Mouse (Mus musculus): Measurements from ENCODE around the gene Vmn1r60. TPM values are rescaled to one million over a fixed set of nuclear protein-coding genes. Genes with fewer than 3 reads are reported as not detected.
"Not testable (repeated sequence)": the region's sequence is repeated elsewhere in the genome, so short reads cannot be mapped to it uniquely, and the experiment has no call there.

Vmn1r60 gene
- polyA plus RNA-seq (2012; rRNA removed): not detected in 2 replicates

DNA sequence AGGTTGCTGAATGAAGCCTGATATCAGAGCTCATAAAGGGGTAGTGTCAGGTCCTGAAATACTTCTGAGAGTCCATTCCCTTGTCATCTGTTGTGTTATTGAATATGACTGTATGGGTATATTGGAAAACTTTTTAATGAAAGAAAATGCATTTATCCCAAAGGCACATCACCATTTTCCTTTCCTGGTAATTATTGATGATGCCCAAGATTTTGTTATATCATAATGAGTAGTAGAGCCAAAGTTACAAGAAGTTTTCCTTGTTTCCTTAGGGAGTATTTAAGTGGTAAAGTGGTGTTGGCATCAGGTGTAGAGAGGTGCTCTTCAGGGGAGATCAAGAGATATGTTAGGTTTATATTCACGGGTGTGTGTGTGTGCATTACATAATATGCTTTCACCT, at the start of gene Vmn1r60:
TSS of gene Vmn1r60 (minus strand) at position 101 of the 400 bp plus-strand sequence.
- DNase-seq (ENCODE audit: extremely low spot score in 1 of 2, low spot score in 1 of 2): not testable (repeated sequence)

DNA sequence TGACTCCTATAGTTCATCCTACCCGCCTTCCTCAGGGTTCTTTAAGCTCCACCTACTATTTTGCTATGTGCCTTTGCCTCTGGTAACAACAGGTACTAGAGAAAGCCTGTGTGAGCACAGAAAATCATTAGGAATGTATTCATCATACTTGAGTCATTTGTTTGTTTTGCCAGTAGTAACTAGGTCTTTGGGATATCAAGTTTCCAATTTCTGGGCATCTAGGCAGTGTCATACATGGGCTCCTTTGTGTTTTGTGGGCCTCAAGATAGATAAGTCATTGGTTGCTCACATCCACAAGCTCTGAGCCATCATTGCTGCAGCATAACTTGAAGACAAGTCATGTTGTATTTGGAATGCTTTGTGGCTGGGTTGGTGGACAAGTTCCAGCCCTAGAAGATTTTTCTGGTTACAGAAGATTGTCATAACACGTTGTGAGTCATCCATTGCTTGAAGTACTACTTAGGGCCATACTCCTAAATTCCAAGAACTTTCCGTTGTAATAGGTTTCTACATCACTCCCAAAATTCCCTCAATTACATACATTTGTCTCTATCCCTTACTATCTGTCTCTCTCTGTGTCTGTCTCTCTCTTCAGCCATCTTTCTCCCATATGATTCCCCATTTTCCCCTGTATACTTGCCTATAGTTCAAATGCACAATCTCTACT, 6.2 kb downstream of the Vmn1r60 start:
- DNase-seq (ENCODE audit: extremely low spot score in 1 of 2, low spot score in 1 of 2): not testable (repeated sequence)

DNA sequence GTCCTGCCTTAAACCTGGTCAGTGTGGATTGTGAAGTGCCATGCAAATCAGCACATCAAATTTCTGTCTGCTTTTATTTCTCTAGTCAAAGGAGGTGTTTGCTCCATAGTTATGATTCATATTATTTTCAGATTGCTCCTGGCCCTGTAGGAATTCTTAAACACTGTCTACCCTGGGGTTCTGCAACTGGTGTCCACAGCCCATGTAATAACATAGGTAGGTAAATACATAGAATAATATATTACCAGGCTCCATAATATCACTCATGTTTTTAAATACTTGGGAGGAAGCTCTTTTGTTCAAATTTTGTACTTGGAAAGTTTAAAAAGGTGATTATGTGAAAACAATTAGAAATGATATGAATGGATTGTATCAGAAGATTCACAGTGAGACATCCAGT, 53.3 kb downstream of the Vmn1r60 start, which contains the start of gene Vmn2r28:
TSS of gene Vmn2r28 (minus strand) at position 101 of the 400 bp plus-strand sequence.
- not testable (repeated sequence) for DNase-seq (ENCODE audit: extremely low spot score in 1 of 2, low spot score in 1 of 2)

Other genes starting within 250 kb of the Vmn1r60 start
- not detected in 2 replicates for gene Gm5065, start 196.8 kb downstream of the Vmn1r60 start, polyA plus RNA-seq (2012; rRNA removed)
- not detected in 2 replicates for gene Nlrp2, start 196.3 kb downstream of the Vmn1r60 start, polyA plus RNA-seq (2012; rRNA removed)
- not detected in 2 replicates for gene Vmn1r58, start 133.9 kb downstream of the Vmn1r60 start, polyA plus RNA-seq (2012; rRNA removed)
- not detected in 2 replicates for gene Vmn1r59, start 90.5 kb downstream of the Vmn1r60 start, polyA plus RNA-seq (2012; rRNA removed)
- not detected in 2 replicates for gene Vmn2r28, start 53.4 kb downstream of the Vmn1r60 start, polyA plus RNA-seq (2012; rRNA removed)
- not detected in 2 replicates for gene Vmn1r61, start 66.0 kb upstream of the Vmn1r60 start, polyA plus RNA-seq (2012; rRNA removed)
- not detected in 2 replicates for gene Vmn1r62, start 126.3 kb upstream of the Vmn1r60 start, polyA plus RNA-seq (2012; rRNA removed)

Measured in frontal cortex, adult 2 months (tissue).